Mouse (Mus musculus) liver, embryonic 16.5 days (tissue): ENCODE data around the gene Camkmt. TPM values are rescaled to one million over a fixed set of nuclear protein-coding genes. Genes with fewer than 3 reads are reported as not detected.

Source experiments
- ATAC-seq: fragments of 200-750 bp; cut with Nextera tagmentation; 2 replicates; pipeline ENCODE4 v1.8.0; 2017; ENCODE audit warnings: low read depth, mild to moderate bottlenecking, moderate number of reproducible peaks, moderate library complexity
- H3K27ac ChIP-seq: fragments of 300-500 bp; sonication (generic); 2 replicates; pipeline ENCODE4 v1.5.1; 2014; ENCODE audit warnings: mild to moderate bottlenecking, low read length
- H3K27me3 ChIP-seq: fragments of 300-500 bp; sonication (generic); 2 replicates; pipeline ENCODE4 v1.6.1; 2014; ENCODE audit warnings: low read depth, low read length, mixed read lengths; ENCODE audit not compliant: control insufficient read depth, insufficient read depth
- H3K36me3 ChIP-seq: fragments of 300-500 bp; sonication (generic); 2 replicates; pipeline ENCODE4 v1.6.1; 2014; ENCODE audit warnings: mild to moderate bottlenecking; ENCODE audit not compliant: control insufficient read depth, insufficient read depth
- H3K4me1 ChIP-seq: fragments of 300-500 bp; sonication (generic); 2 replicates; pipeline ENCODE4 v1.6.1; 2014; ENCODE audit warnings: low read depth, low read length, mixed read lengths; ENCODE audit not compliant: control insufficient read depth
- H3K4me2 ChIP-seq: fragments of 300-500 bp; sonication (generic); 2 replicates; pipeline ENCODE4 v1.6.1; 2014; ENCODE audit warnings: low read depth, low read length, mixed read lengths
- H3K4me3 ChIP-seq: fragments of 300-500 bp; sonication (generic); 2 replicates; pipeline ENCODE4 v1.5.1; 2014; ENCODE audit warnings: low read depth, mild to moderate bottlenecking, low read length
- H3K9ac ChIP-seq: fragments of 300-500 bp; sonication (generic); 2 replicates; pipeline ENCODE4 v1.6.1; 2014; ENCODE audit warnings: low read depth, low read length
- H3K9me3 ChIP-seq: fragments of 300-500 bp; sonication (generic); replicated peaks from 2 replicates; pipeline ENCODE4 v1.6.1; 2016; ENCODE audit warnings: low read length; ENCODE audit not compliant: control insufficient read depth
- WGBS: fragments of 180-500 bp; shearing (Covaris S2); extraction: QIAGEN DNeasy Blood & Tissue Kit; methylation state at CpG from one replicate; pipeline ENCODE4 v1.1.7; 2014; ENCODE audit not compliant: insufficient replicate concordance; 5-methylcytosine and 5-hydroxymethylcytosine counted together
- polyA plus RNA-seq: library from polyadenylated mRNA; unstranded; fragments of >200 nt; fragmentation: Nextera tagmentation; extraction: Ambion mirVana; gene quantifications from 2 replicates; pipeline ENCODE4 v1.2.1, GENCODE M21; 2015

Camkmt gene
- polyA plus RNA-seq, 1 experiment from 2014 or later, result 2.7 TPM

DNA sequence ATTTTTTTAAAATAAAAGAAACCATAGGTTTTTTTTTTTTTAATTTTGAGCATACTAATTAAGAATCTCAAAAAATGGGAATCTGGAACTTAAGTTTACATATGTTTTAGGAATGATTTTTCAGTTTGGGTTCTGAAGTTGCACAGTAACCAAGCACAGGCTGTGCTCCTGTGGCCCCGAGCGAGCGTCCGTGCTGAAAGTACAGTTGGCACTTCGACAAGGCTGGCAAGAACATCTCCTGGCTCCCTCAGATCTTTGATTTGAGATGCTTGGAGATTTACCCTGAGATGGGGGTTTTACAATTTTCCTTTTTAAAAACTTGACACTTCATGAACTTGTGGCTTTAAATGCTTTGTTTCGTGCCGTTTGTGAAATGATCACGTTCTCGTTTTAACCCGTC lies 218.7 kb downstream of the Camkmt start:
- WGBS, result 80% methylated on average over 10 of the region's 10 CpGs
- H3K36me3 ChIP-seq, result no peaks in the 10 kb centered on the region
- no peak overlapping the region for H3K4me3 ChIP-seq

GRCm38 (mm10) chr17:85311348-85311747 lies 221.0 kb downstream of the Camkmt start:
- H3K27ac ChIP-seq, result no peak overlapping the region
- no peak overlapping the region for H3K4me3 ChIP-seq
- no peaks in the 10 kb centered on the region for H3K4me1 ChIP-seq
- no peak overlapping the region for H3K4me2 ChIP-seq
- H3K36me3 ChIP-seq, result no peaks in the 10 kb centered on the region
- ATAC-seq, result no peak
- no peaks in the 10 kb centered on the region for H3K27me3 ChIP-seq
- WGBS, result 67% methylated on average over 13 of the region's 13 CpGs
- no peak overlapping the region for H3K9ac ChIP-seq
- no peaks in the 10 kb centered on the region for H3K9me3 ChIP-seq

More for the DNA sequence above, 218.7 kb downstream of the Camkmt start:
- no peaks in the 10 kb centered on the region for H3K9me3 ChIP-seq
- no peak overlapping the region for H3K4me2 ChIP-seq
- ATAC-seq, result no peak
- H3K9ac ChIP-seq, result no peak overlapping the region
- H3K27me3 ChIP-seq, result no peaks in the 10 kb centered on the region
- H3K27ac ChIP-seq, result no peak overlapping the region
- no peaks in the 10 kb centered on the region for H3K4me1 ChIP-seq

- Histone ChIP-seq H3K27me3 (no peaks in the 10 kb centered on the region), H3K4me2 (no peak overlapping the region), H3K4me3 (no peak overlapping the region), H3K4me1 (no peaks in the 10 kb centered on the region), H3K36me3 (no peaks in the 10 kb centered on the region), H3K9me3 (no peaks in the 10 kb centered on the region), H3K27ac (no peak overlapping the region), H3K9ac (no peak overlapping the region)
- ATAC-seq, result no peak
- 70% methylated on average over 10 of the region's 10 CpGs for WGBS
These were observed 228.0 kb downstream of the Camkmt start for GRCm38 (mm10) chr17:85318401-85318800.

DNA sequence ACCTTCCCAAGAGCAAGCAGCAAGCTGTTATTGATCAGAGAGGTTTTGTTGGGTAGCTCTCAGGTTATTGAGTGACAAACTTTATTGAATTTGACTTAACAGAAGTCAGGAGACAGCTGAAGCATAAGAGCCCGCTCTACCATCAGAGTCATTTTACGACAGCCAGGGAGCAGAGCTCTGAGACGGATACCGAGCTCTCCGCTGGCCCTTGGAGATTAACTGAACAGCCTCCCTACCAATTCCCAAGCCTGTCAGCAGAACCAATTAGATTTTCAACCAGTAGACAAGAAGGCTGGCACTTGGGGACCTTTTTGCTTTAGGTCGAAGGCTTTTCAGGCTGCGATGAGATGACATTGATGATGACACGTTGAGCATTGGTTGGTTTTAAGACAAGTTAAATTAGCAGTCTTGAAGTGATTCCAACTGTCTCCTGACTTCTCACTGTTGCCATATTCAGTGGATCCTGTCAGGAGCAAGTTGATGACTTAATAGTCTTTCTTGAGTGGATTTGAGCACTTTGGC lies 229.5 kb downstream of the Camkmt start:
- no peak for ATAC-seq
- H3K4me2 ChIP-seq, result no peak overlapping the region
- WGBS, result 75% methylated on average over 8 of the region's 8 CpGs
- no peak overlapping the region for H3K27ac ChIP-seq
- no peaks in the 10 kb centered on the region for H3K36me3 ChIP-seq
- no peaks in the 10 kb centered on the region for H3K4me1 ChIP-seq
- no peak overlapping the region for H3K9ac ChIP-seq
- H3K9me3 ChIP-seq, result no peaks in the 10 kb centered on the region
- H3K4me3 ChIP-seq, result no peak overlapping the region
- H3K27me3 ChIP-seq, result no peaks in the 10 kb centered on the region

- no peak overlapping the region for H3K9ac ChIP-seq
- ATAC-seq, result no peak
- no peak overlapping the region for H3K27ac ChIP-seq
- H3K4me2 ChIP-seq, result no peak overlapping the region
- no peak overlapping the region for H3K4me3 ChIP-seq
- no peaks in the 10 kb centered on the region for H3K4me1 ChIP-seq
- no peaks in the 10 kb centered on the region for H3K36me3 ChIP-seq
- 71% methylated on average over 10 of the region's 10 CpGs for WGBS
- H3K9me3 ChIP-seq, result no peaks in the 10 kb centered on the region
- no peaks in the 10 kb centered on the region for H3K27me3 ChIP-seq
These were observed 238.5 kb downstream of the Camkmt start for GRCm38 (mm10) chr17:85328901-85329300.

GRCm38 (mm10) chr17:85335464-85335863 lies 245.1 kb downstream of the Camkmt start:
- H3K27ac ChIP-seq, result no peak overlapping the region
- H3K4me3 ChIP-seq, result no peak overlapping the region
- no peak overlapping the region for H3K9ac ChIP-seq
- no peaks in the 10 kb centered on the region for H3K36me3 ChIP-seq
- H3K27me3 ChIP-seq, result no peaks in the 10 kb centered on the region
- no peaks in the 10 kb centered on the region for H3K4me1 ChIP-seq
- no peaks in the 10 kb centered on the region for H3K9me3 ChIP-seq
- ATAC-seq, result no peak
- 77% methylated on average over 10 of the region's 10 CpGs for WGBS
- no peak overlapping the region for H3K4me2 ChIP-seq

GRCm38 (mm10) chr17:85337666-85338065 lies 247.3 kb downstream of the Camkmt start:
- Histone ChIP-seq H3K36me3 (no peaks in the 10 kb centered on the region), H3K27me3 (no peaks in the 10 kb centered on the region), H3K4me3 (no peak overlapping the region), H3K27ac (no peak overlapping the region), H3K4me1 (no peaks in the 10 kb centered on the region), H3K4me2 (no peak overlapping the region), H3K9me3 (no peaks in the 10 kb centered on the region), H3K9ac (no peak overlapping the region)
- WGBS, result 73% methylated on average over 7 of the region's 7 CpGs
- no peak for ATAC-seq

GRCm38 (mm10) chr17:85341134-85341700 lies 250.9 kb downstream of the Camkmt start:
- H3K9me3 ChIP-seq, result no peaks in the 10 kb centered on the region
- no peak overlapping the region for H3K4me3 ChIP-seq
- 56% methylated on average over 18 of the region's 18 CpGs for WGBS
- no peak overlapping the region for H3K27ac ChIP-seq
- no peaks in the 10 kb centered on the region for H3K27me3 ChIP-seq
- no peak overlapping the region for H3K9ac ChIP-seq
- ATAC-seq, result no peak
- no peaks in the 10 kb centered on the region for H3K36me3 ChIP-seq
- no peaks in the 10 kb centered on the region for H3K4me1 ChIP-seq
- no peak overlapping the region for H3K4me2 ChIP-seq

- Histone ChIP-seq H3K9ac (no peak overlapping the region), H3K9me3 (no peaks in the 10 kb centered on the region), H3K4me1 (no peaks in the 10 kb centered on the region), H3K36me3 (no peaks in the 10 kb centered on the region), H3K27ac (no peak overlapping the region), H3K4me2 (no peak overlapping the region), H3K4me3 (no peak overlapping the region), H3K27me3 (no peaks in the 10 kb centered on the region)
- no peak for ATAC-seq
- WGBS, result 65% methylated on average over 5 of the region's 5 CpGs
These were observed 252.1 kb downstream of the Camkmt start for GRCm38 (mm10) chr17:85342471-85342870.
